Mouse (Mus musculus): ENCODE data around the gene Bsn.

The Bsn gene

GRCm38 (mm10) chr9:108083561-108083960 lies 106.6 kb downstream of the Bsn start:
- DNase-seq: no peak

GRCm38 (mm10) chr9:108082988-108083431 lies 107.2 kb downstream of the Bsn start, which contains the start of gene Rnf123:
Gene Rnf123, minus strand, starts transcription at chr9:108083346.
- no peak for DNase-seq

- no peak for DNase-seq
Measured at GRCm38 (mm10) chr9:108082549-108082948, 107.6 kb downstream of the Bsn start.

GRCm38 (mm10) chr9:108080168-108080567 lies 110.0 kb downstream of the Bsn start, which contains the start of gene Mst1:
Gene Mst1, plus strand, starts transcription at chr9:108080436.
- DNase-seq: no peak

- DNase-seq: no peak
Measured at GRCm38 (mm10) chr9:108073141-108073930, 116.8 kb downstream of the Bsn start.

GRCm38 (mm10) chr9:108072481-108072924 lies 117.7 kb downstream of the Bsn start:
- DNase-seq: no peak

- no peak for DNase-seq
Measured at GRCm38 (mm10) chr9:108071801-108072200, 118.4 kb downstream of the Bsn start.

GRCm38 (mm10) chr9:108069529-108069928 lies 120.7 kb downstream of the Bsn start:
- no peak for DNase-seq

- DNase-seq: no peak
Measured at GRCm38 (mm10) chr9:108069007-108069406, 121.2 kb downstream of the Bsn start.

GRCm38 (mm10) chr9:108067900-108068299 lies 122.3 kb downstream of the Bsn start:
- DNase-seq: peak; percentile 97

- DNase-seq: no peak
Measured at GRCm38 (mm10) chr9:108067199-108067598, 123.0 kb downstream of the Bsn start.

GRCm38 (mm10) chr9:108065491-108066011 lies 124.6 kb downstream of the Bsn start:
- no peak for DNase-seq

- no peak for DNase-seq
Measured at GRCm38 (mm10) chr9:108063361-108063760, 126.8 kb downstream of the Bsn start.

- DNase-seq: no peak
Measured at GRCm38 (mm10) chr9:108062142-108062541, 128.0 kb downstream of the Bsn start.

GRCm38 (mm10) chr9:108058291-108058690 lies 131.9 kb downstream of the Bsn start:
- DNase-seq: peak; percentile 90

GRCm38 (mm10) chr9:108057262-108057562 lies 133.0 kb downstream of the Bsn start:
- peak; percentile 93 for DNase-seq

- peak; percentile 91 for DNase-seq
Measured at GRCm38 (mm10) chr9:108056361-108057261, 133.6 kb downstream of the Bsn start.

- peak; percentile 88 for DNase-seq
Measured at GRCm38 (mm10) chr9:108055661-108056237, 134.4 kb downstream of the Bsn start.

- peak; percentile 94 for DNase-seq
Measured at GRCm38 (mm10) chr9:108055061-108055460, 135.1 kb downstream of the Bsn start.

GRCm38 (mm10) chr9:108054331-108055040 lies 135.7 kb downstream of the Bsn start:
- DNase-seq: peak; percentile 93

- peak; percentile 95 for DNase-seq
Measured at GRCm38 (mm10) chr9:108053665-108054225, 136.4 kb downstream of the Bsn start.
